Mouse (Mus musculus): ENCODE data around the gene 4933405L10Rik.

Gene 4933405L10Rik

DNA sequence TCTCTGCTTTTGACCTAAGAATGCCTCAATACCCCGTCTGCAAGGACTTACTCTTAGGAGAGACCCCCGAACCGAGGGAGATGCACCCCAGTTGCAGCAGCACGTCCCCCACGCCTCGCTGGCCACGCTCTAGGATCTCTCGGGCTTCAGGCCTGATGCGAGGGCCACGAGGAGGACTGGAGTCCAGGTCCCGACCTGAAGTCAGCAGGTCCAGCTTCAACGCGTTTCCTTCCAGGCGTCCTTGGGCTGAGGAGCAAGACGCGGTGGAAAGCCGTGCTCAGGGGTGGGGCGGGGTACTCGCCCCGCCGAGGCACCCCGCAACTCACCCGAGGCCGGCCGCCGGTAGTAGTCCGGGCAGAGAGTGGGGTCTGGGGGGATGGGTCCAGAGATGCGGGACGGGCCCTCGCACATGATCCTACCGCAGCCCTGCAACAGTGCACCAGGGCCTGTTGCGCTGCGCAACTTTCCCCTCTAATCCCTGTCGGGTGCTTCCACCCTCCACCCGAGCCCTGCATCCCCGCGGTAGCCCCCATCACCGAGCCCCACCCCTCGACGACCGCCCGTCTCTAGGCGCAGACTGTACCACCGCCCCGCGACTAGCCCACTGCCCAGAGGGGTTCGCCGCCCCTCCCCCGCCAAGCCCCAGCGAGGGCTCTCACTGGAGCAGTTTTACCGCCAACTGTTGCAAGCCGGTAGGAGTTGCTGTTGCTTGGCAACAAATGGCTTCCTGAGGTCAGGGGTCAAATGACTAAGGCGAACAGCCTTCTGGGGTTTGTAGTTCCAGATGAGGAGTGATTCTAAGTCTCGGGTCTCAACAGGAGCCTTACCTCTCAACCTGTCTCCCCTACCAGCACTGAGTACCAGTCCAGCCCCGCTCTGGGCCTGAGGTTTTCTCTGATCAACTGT is at the start of gene 4933405L10Rik, which contains the start of gene Enkd1:
Gene 4933405L10Rik (plus strand): TSS at position 158 of the 906 bp plus-strand sequence.
Gene Enkd1 (minus strand): TSS at position 713 of the 906 bp plus-strand sequence.
- DNase-seq = peak; percentile 80 to 87

DNA sequence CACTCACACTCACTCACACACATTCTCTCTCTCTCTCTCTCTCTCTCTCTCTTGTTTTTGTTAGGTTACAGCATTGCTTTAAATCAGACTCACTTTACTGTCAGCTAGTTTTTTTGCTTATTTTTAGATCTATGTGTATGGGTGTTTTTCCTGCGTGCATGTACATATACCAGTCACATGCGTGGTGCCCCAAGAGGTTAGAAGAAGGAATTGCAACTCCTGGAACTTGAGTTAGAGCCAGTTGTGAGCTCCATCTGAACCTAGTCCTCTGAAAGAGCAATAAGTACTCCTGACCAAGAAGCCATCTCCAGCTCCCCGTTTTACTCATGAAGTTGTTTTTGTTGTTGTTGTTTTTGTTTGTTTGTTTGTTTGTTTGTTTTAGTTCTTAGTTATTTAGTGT is 46.3 kb upstream of the 4933405L10Rik start:
- no peak for DNase-seq

DNA sequence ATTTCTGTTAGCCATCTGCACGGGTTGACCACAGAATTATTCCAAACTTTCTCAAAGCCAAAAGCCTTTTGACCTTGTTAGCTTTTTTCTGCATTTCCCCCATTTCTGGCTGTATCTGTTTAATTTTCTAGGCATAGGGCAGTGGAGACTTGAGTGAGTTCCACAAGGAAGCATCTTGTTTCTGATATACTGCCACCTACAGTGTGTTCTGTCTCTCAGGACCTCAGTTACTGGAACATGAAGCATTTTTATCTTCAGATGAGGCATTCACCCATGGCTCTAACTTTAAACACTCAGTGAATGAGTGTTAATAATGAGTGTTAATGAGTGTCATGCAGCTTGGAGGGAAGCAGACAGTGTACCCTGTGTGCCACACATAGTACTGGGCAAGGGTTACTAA is 29.6 kb upstream of the 4933405L10Rik start:
- DNase-seq = no peak

- DNase-seq = peak in 1 of 2 experiments; percentile 54
Measured at GRCm38 (mm10) chr8:105685325-105685724, 22.1 kb upstream of the 4933405L10Rik start.

DNA sequence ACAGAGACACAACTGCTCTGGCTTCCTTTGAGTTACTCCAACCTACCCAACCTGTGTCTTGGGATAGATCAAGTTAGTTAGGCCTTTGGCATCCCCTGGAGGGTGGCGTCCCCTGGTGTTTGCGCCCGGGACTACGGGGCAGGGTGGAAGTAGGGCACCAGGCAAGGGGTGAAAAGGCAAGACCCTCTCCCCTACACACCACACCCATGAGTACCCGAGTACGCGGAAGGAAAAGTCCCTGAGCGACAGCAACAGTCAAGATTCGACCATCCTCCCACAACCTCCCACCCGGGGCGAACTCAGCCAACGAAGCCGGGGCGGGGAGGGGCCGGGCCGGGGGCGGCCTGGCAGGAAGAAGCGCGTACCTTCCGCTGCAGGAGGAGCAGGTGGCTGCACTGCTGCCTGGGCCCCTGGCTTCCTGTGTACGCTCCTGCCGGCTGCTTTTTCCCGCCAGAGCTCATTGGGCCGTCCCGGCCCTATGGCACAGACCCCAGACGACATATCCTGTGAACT is 21.6 kb upstream of the 4933405L10Rik start, which contains the start of gene Carmil2:
Gene Carmil2 (plus strand): TSS at position 479 of the 513 bp plus-strand sequence.
- peak; percentile 96 to 98 for DNase-seq

GRCm38 (mm10) chr8:105686551-105686950 is 20.9 kb upstream of the 4933405L10Rik start:
- peak; percentile 56 to 68 for DNase-seq

- peak in 1 of 2 experiments; percentile 32 for DNase-seq
Measured at GRCm38 (mm10) chr8:105687512-105687911, 19.9 kb upstream of the 4933405L10Rik start.

- DNase-seq = peak in 1 of 2 experiments; percentile 12
Measured at GRCm38 (mm10) chr8:105688242-105688752, 19.2 kb upstream of the 4933405L10Rik start.

DNA sequence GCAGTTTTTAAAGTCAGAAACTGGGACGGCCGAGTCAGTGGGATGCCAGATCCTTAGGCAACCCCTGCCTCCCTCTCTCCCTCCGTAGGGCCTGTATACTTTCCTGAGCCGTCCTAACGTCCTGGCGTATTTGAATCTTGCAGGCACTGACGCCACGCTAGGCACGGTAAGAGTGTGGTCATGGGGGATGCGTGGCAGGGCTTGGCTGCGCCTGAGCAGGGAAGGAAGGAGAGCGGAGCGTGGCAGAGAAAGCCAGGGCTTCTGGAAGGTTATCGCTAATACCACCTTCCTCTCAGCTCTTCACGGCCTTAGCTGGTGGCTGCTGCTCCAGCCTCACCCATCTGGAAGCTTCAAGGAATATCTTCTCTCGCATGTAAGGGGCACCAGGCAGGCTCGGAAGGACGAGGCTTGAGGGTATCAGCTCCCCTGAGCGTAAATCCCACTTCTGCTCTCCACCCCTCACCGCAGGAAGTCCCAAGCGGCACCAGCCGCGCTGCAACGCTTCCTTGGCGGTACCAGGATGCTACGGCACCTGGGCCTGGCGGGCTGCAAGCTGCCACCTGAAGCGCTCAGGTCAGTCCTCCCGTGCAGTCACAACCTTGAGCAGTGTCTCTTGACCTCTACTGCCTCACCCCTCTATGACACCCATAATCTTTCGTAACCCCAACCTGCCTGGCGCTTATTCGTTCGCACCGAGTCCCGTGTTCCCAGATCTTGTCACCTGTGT is 18.0 kb upstream of the 4933405L10Rik start:
- DNase-seq = peak in 1 of 2 experiments; percentile 21

- no peak for DNase-seq
Measured at GRCm38 (mm10) chr8:105689983-105690360, 17.5 kb upstream of the 4933405L10Rik start.

- no peak for DNase-seq
Measured at GRCm38 (mm10) chr8:105690978-105691377, 16.5 kb upstream of the 4933405L10Rik start.

GRCm38 (mm10) chr8:105692449-105693182 is 14.8 kb upstream of the 4933405L10Rik start:
- DNase-seq = no peak

- DNase-seq = peak in 1 of 2 experiments; percentile 43
Measured at GRCm38 (mm10) chr8:105693648-105694047, 13.8 kb upstream of the 4933405L10Rik start.

- peak in 1 of 2 experiments; percentile 24 for DNase-seq
Measured at GRCm38 (mm10) chr8:105694051-105694799, 13.2 kb upstream of the 4933405L10Rik start.

- DNase-seq = no peak
Measured at GRCm38 (mm10) chr8:105695080-105695780, 12.2 kb upstream of the 4933405L10Rik start.

GRCm38 (mm10) chr8:105697196-105697780 is 10.2 kb upstream of the 4933405L10Rik start:
- DNase-seq = peak in 1 of 2 experiments; percentile 30

DNA sequence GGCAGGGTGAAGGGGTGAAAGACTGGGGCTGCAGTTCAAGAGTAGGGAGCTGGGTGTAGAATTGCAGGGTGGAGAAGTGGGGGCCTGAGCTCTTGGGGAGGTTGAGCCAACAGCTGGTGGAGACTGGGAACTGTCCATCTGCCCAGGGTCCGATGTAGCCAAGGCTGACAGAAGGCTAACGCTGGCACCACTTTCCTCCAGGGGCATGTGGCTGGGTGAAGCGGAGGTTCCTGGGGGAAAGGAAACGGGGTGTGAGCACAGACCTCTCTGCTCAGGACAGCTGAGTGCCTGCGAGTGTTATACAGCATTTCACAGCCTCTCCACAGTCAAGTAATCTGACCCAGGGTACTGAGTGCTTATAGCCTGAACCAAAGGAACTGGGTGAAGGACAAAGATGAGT is 8.7 kb upstream of the 4933405L10Rik start:
- no peak for DNase-seq

DNA sequence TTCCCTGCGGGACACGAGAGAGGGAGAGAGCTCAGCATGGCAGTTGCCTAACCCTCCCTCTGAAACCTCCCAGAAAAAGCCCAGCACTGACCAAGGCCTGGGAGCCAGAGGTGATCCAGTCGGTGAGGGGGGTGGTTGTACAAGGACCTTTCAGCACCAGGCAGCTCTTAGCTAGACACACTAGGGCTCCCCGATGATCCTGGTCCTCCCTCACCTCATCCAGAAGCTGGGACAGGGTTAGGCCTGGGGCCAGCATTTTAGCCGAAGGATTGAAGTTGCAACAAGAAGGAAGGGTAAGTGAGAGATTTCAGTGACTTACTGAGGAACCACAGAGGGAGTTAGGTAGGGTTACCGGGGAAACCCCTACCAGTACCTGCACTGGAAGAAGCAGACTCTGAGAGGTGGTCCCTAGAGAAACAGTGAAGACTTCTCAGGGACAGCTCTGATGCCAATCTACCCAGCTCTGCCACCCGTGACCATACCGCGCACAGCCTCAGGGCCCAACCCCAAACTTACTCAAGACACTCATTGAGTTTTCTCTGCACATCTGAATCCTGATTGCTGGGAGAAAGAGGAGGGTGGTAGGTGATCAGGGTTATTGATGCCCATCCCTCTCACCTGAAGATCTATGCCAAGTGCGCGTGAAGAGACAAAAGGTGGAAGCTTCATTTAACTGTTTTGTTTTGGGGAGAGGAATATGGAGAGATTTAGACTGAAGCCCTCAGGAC is 7.8 kb upstream of the 4933405L10Rik start:
- DNase-seq = no peak

GRCm38 (mm10) chr8:105700566-105700965 is 6.9 kb upstream of the 4933405L10Rik start:
- peak in 1 of 2 experiments; percentile 67 for DNase-seq

Data from thymus, postnatal 36 days (tissue).